Mouse (Mus musculus): ENCODE measurements around the gene Zfp37. TPM values are rescaled to one million over a fixed set of nuclear protein-coding genes. Genes with fewer than 3 reads are reported as not detected.
"Not testable (repeated sequence)": the region's sequence is repeated elsewhere in the genome, so short reads cannot be mapped to it uniquely, and the experiment has no call there.

Gene Zfp37
- total RNA-seq (2015; ENCODE audit: low replicate concordance) (not detected in 2 replicates), total RNA-seq (2017; ENCODE audit: low replicate concordance) (0.98 and 2.2 TPM in 2 replicates)

GRCm38 (mm10) chr4:62230769-62231168 is at the start of gene Zfp37:
Gene Zfp37 (minus strand): TSS chr4:62231047.
- ATAC-seq (replicated peaks; ENCODE audit: low FRiP score, poor library complexity, severe bottlenecking), result no peak

GRCm38 (mm10) chr4:62278081-62278480 is 47.2 kb upstream of the Zfp37 start:
- no peak for ATAC-seq (replicated peaks; ENCODE audit: low FRiP score, poor library complexity, severe bottlenecking)

GRCm38 (mm10) chr4:62277222-62277621 is 46.4 kb upstream of the Zfp37 start:
- ATAC-seq (replicated peaks; ENCODE audit: low FRiP score, poor library complexity, severe bottlenecking), result no peak

- no peak for ATAC-seq (replicated peaks; ENCODE audit: low FRiP score, poor library complexity, severe bottlenecking)
Measured at GRCm38 (mm10) chr4:62276642-62277041, 45.8 kb upstream of the Zfp37 start.

GRCm38 (mm10) chr4:62274841-62275536 is 44.1 kb upstream of the Zfp37 start:
- ATAC-seq (replicated peaks; ENCODE audit: low FRiP score, poor library complexity, severe bottlenecking), result no peak

- no peak for ATAC-seq (replicated peaks; ENCODE audit: low FRiP score, poor library complexity, severe bottlenecking)
Measured at GRCm38 (mm10) chr4:62273916-62274315, 43.1 kb upstream of the Zfp37 start.

GRCm38 (mm10) chr4:62272696-62273095 is 41.8 kb upstream of the Zfp37 start:
- no peak for ATAC-seq (replicated peaks; ENCODE audit: low FRiP score, poor library complexity, severe bottlenecking)

- ATAC-seq (replicated peaks; ENCODE audit: low FRiP score, poor library complexity, severe bottlenecking), result no peak
Measured at GRCm38 (mm10) chr4:62267101-62267500, 36.3 kb upstream of the Zfp37 start.

- ATAC-seq (replicated peaks; ENCODE audit: low FRiP score, poor library complexity, severe bottlenecking), result not testable (repeated sequence)
Measured at GRCm38 (mm10) chr4:62266016-62266415, 35.2 kb upstream of the Zfp37 start.

- no peak for ATAC-seq (replicated peaks; ENCODE audit: low FRiP score, poor library complexity, severe bottlenecking)
Measured at GRCm38 (mm10) chr4:62265154-62265836, 34.4 kb upstream of the Zfp37 start.

- ATAC-seq (replicated peaks; ENCODE audit: low FRiP score, poor library complexity, severe bottlenecking), result no peak
Measured at GRCm38 (mm10) chr4:62263133-62263844, 32.4 kb upstream of the Zfp37 start.

GRCm38 (mm10) chr4:62262276-62262675 is 31.4 kb upstream of the Zfp37 start, which contains the start of gene Slc31a2:
Gene Slc31a2 (plus strand): TSS chr4:62262562.
- ATAC-seq (replicated peaks; ENCODE audit: low FRiP score, poor library complexity, severe bottlenecking), result no peak

GRCm38 (mm10) chr4:62256931-62257330 is 26.1 kb upstream of the Zfp37 start:
- no peak for ATAC-seq (replicated peaks; ENCODE audit: low FRiP score, poor library complexity, severe bottlenecking)

GRCm38 (mm10) chr4:62254551-62254950 is 23.7 kb upstream of the Zfp37 start:
- no peak for ATAC-seq (replicated peaks; ENCODE audit: low FRiP score, poor library complexity, severe bottlenecking)

- no peak for ATAC-seq (replicated peaks; ENCODE audit: low FRiP score, poor library complexity, severe bottlenecking)
Measured at GRCm38 (mm10) chr4:62251776-62252175, 20.9 kb upstream of the Zfp37 start.

- ATAC-seq (replicated peaks; ENCODE audit: low FRiP score, poor library complexity, severe bottlenecking), result no peak
Measured at GRCm38 (mm10) chr4:62250896-62251544, 20.2 kb upstream of the Zfp37 start.

- ATAC-seq (replicated peaks; ENCODE audit: low FRiP score, poor library complexity, severe bottlenecking), result no peak
Measured at GRCm38 (mm10) chr4:62248328-62248727, 17.5 kb upstream of the Zfp37 start.

GRCm38 (mm10) chr4:62240586-62240985 is 9.7 kb upstream of the Zfp37 start:
- ATAC-seq (replicated peaks; ENCODE audit: low FRiP score, poor library complexity, severe bottlenecking), result no peak

- no peak for ATAC-seq (replicated peaks; ENCODE audit: low FRiP score, poor library complexity, severe bottlenecking)
Measured at GRCm38 (mm10) chr4:62230153-62230552, 694 bp downstream of the Zfp37 start.

- ATAC-seq (replicated peaks; ENCODE audit: low FRiP score, poor library complexity, severe bottlenecking), result no peak
Measured at GRCm38 (mm10) chr4:62229448-62229847, 1.4 kb downstream of the Zfp37 start.
